Mouse (Mus musculus) lung, embryonic 16.5 days (tissue): ENCODE measurements around the gene Fam117a. TPM values are rescaled to one million over a fixed set of nuclear protein-coding genes. Genes with fewer than 3 reads are reported as not detected.
A peak's percentile ranks its signal among the peaks of the same experiment; 100 is the strongest.

Source experiments
- ATAC-seq: fragments of 200-750 bp; cut with Nextera tagmentation; 2 replicates; pipeline ENCODE4 v1.8.0; 2017; ENCODE audit warnings: low read depth, mild to moderate bottlenecking, moderate library complexity
- H3K27ac ChIP-seq: fragments of 300-500 bp; sonication (generic); 2 replicates; pipeline ENCODE4 v1.5.1; 2014; ENCODE audit warnings: mild to moderate bottlenecking, control low read depth, low read length
- H3K27me3 ChIP-seq: fragments of 300-500 bp; sonication (generic); 2 replicates; pipeline ENCODE4 v1.6.1; 2014; ENCODE audit warnings: low read depth, low read length, mixed read lengths; ENCODE audit not compliant: control insufficient read depth, insufficient read depth
- H3K36me3 ChIP-seq: fragments of 300-500 bp; sonication (generic); 2 replicates; pipeline ENCODE4 v1.6.1; 2014; ENCODE audit warnings: low read length; ENCODE audit not compliant: control insufficient read depth, insufficient read depth
- H3K4me1 ChIP-seq: fragments of 300-500 bp; sonication (generic); replicated peaks from 2 replicates; pipeline ENCODE4 v1.6.1; 2014; ENCODE audit warnings: low read length, mixed read lengths; ENCODE audit not compliant: control insufficient read depth, insufficient read depth
- H3K4me2 ChIP-seq: fragments of 300-500 bp; sonication (generic); 2 replicates; pipeline ENCODE4 v1.6.1; 2014; ENCODE audit warnings: low read depth, low read length, control low read depth
- H3K4me3 ChIP-seq: fragments of 300-500 bp; sonication (generic); 2 replicates; pipeline ENCODE4 v1.5.1; 2014; ENCODE audit warnings: mild to moderate bottlenecking, low read length, control low read depth
- H3K9ac ChIP-seq: fragments of 300-500 bp; sonication (generic); 2 replicates; pipeline ENCODE4 v1.6.1; 2014; ENCODE audit warnings: low read length, control low read depth
- H3K9me3 ChIP-seq: fragments of 300-500 bp; sonication (generic); 2 replicates; pipeline ENCODE4 v1.6.1; 2016; ENCODE audit warnings: low read length; ENCODE audit not compliant: control insufficient read depth
- WGBS: fragments of 180-500 bp; shearing (Covaris S2); extraction: QIAGEN DNeasy Blood & Tissue Kit; methylation state at CpG from one replicate; pipeline ENCODE4 v1.1.7; 2014; 5-methylcytosine and 5-hydroxymethylcytosine counted together
- polyA plus RNA-seq: library from polyadenylated mRNA; unstranded; fragments of >200 nt; fragmentation: Nextera tagmentation; extraction: Ambion mirVana; gene quantifications from 2 replicates; pipeline ENCODE4 v1.2.1, GENCODE M21; 2015

Gene Fam117a
- polyA plus RNA-seq, 1 experiment from 2014 or later = 15.7 TPM

- 46% methylated on average over 7 of the region's 7 CpGs for WGBS
- H3K27me3 ChIP-seq = no peaks in the 10 kb centered on the region
- H3K36me3 ChIP-seq = peaks cover 14% of the 10 kb centered on the region; the same call in 1 of the 2 replicates
- H3K9me3 ChIP-seq = no peaks in the 10 kb centered on the region
- no peak overlapping the region for H3K4me3 ChIP-seq
- no peak overlapping the region for H3K4me2 ChIP-seq
- ATAC-seq = no peak
- H3K27ac ChIP-seq = no peak overlapping the region
- no peaks in the 10 kb centered on the region for H3K4me1 ChIP-seq
- no peak overlapping the region for H3K9ac ChIP-seq
These were observed 55.4 kb downstream of the Fam117a start for GRCm38 (mm10) chr11:95392223-95392667.

DNA sequence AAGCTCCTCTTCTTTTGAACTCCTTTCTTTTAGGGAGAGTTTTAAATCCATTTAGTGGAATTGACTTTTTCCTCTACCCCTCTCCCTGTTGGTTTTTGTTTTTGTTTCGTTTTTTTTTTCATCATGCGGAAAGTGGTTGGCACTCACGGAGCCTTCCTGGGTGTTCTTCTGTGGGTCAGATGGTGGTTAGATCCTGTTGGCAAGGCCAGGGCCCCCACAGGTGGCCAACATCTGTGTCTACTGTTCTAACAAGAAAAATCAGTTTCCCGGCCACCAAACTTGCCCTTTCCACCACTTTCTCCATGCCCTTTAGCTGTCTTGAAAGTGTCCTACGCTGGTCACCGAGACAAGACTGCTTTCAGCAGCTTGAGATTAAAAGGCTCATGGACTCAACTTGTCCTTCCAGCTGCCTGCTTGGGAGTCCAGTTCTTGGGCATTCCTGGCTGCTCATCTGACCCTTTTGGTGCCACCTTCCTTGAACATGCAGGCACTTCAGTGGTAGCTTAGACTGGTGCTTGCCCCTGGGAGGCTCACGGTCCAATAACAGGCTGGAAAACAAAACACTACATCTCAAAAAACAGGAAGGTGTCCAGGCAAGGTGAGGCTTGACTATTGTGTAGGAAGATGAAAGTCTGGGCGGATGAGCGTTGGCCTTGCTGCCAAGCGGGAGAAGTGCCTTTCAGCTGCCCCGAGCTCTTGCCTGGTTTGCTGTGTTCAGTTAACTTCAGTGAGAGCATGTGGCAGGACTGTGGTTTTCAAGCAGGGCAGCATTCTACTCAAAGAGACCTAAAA is 56.1 kb downstream of the Fam117a start:
- ATAC-seq = no peak
- WGBS = 72% methylated on average over 11 of the region's 11 CpGs
- Histone ChIP-seq H3K9ac (no peak overlapping the region), H3K27me3 (no peaks in the 10 kb centered on the region), H3K4me3 (no peak overlapping the region), H3K9me3 (no peaks in the 10 kb centered on the region), H3K27ac (no peak overlapping the region), H3K36me3 (peaks cover 10% of the 10 kb centered on the region; the same call in 1 of the 2 replicates), H3K4me2 (no peak overlapping the region), H3K4me1 (no peaks in the 10 kb centered on the region)

DNA sequence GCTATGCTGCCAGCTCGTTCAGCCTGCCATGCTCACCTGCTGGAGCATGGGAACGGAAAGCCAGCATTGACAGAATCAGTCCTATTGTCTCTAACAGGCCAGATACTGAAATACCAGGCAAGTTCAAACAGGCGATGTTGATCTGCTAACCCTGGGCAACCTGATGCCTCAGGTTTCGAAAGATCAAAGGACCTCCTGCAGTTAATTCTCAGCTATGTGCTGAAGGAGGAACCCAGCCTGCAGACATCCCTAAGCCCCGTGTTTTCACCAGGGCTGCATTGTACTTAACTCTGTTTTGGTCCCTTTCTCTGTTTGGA is 56.6 kb downstream of the Fam117a start:
- H3K4me1 ChIP-seq = no peaks in the 10 kb centered on the region
- H3K36me3 ChIP-seq = peaks cover 8% of the 10 kb centered on the region; the same call in 1 of the 2 replicates
- no peaks in the 10 kb centered on the region for H3K27me3 ChIP-seq
- H3K4me2 ChIP-seq = no peak overlapping the region
- H3K9ac ChIP-seq = no peak overlapping the region
- H3K27ac ChIP-seq = no peak overlapping the region
- ATAC-seq = no peak
- WGBS = 24% methylated on average over 5 of the region's 5 CpGs
- no peaks in the 10 kb centered on the region for H3K9me3 ChIP-seq
- H3K4me3 ChIP-seq = no peak overlapping the region

DNA sequence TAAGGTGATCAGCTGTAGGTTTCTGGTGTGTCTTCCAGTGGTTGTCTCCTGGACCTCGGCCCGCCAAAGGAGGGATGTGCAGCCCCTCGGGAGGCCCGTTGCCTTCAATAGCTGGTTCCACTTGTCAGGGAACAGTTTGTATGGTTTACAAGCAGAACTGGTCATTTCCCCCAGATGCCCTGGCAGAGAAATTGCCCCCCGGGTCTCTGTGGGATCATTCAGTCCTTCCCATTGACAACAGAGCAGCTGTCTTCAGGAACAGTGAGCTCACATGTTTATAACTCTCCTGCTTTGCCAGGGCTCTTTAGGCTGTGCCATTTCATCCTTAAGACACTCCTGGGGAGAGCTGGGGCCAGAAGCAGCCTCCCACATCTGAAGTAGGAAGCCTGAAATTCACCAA is 57.3 kb downstream of the Fam117a start:
- 39% methylated on average over 5 of the region's 5 CpGs for WGBS
- no peak overlapping the region for H3K27ac ChIP-seq

GRCm38 (mm10) chr11:95396548-95396947 is 59.7 kb downstream of the Fam117a start:
- H3K27me3 ChIP-seq = no peaks in the 10 kb centered on the region
- H3K4me1 ChIP-seq = no peaks in the 10 kb centered on the region
- H3K4me3 ChIP-seq = no peak overlapping the region
- H3K4me2 ChIP-seq = no peak overlapping the region
- 33% methylated on average over 1 of the region's 1 CpGs for WGBS
- no peaks in the 10 kb centered on the region for H3K9me3 ChIP-seq
- no peak overlapping the region for H3K27ac ChIP-seq
- ATAC-seq = no peak
- H3K9ac ChIP-seq = no peak overlapping the region
- H3K36me3 ChIP-seq = no peaks in the 10 kb centered on the region

More for the DNA sequence above, 57.3 kb downstream of the Fam117a start:
- H3K9me3 ChIP-seq = no peaks in the 10 kb centered on the region
- ATAC-seq = no peak
- H3K9ac ChIP-seq = no peak overlapping the region
- no peak overlapping the region for H3K4me3 ChIP-seq
- no peaks in the 10 kb centered on the region for H3K27me3 ChIP-seq
- H3K4me1 ChIP-seq = no peaks in the 10 kb centered on the region
- H3K4me2 ChIP-seq = no peak overlapping the region
- peaks cover 6% of the 10 kb centered on the region; the same call in 1 of the 2 replicates for H3K36me3 ChIP-seq

DNA sequence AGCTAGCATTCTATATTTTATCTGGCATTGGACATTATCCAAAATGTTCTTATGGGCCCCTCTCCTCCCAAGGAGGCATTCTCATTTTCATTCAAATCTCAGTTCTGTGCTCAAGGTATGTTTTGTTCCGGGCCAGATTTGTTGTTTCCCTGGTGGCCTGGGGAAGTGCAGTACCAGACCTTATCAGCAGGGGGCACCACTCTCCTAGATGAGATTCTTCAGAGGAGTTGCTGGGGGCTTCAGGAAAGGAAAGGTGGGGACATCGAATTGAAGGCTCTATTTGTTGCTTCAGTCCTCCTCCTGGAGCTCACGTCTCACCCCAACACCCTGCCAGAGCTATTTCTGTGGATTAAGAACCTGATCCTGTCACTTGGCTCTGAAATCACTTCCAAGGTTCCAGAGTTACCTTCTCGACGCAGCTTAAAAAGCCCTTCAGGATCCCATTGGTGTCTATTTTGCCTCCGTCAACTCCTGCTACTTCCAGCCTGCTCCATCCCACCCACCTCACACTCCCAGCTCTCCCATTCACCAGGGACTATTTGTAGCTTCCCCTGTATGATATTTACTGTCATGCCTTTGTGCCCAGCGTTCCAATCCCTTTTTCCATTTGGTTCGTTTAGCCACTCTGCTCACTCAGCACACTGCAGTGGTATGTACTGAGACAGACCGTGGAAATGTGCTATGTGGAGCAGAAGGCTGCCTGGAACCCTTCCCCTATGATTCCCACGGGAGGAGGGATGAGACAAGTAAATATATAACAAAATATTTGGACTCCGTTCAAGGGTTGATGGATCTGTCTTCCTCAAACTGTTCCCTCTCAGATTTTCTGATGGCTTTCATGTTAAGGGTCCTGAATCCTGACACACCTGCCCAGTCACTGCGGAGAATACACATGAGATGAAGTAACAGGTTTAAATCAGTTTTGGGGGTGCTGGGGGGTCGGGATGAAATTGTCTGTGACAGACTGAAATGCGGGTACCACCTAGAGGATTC is 61.3 kb downstream of the Fam117a start:
- WGBS = 47% methylated on average over 14 of the region's 14 CpGs
- peak overlapping the region; percentile 38 for H3K9ac ChIP-seq
- H3K27me3 ChIP-seq = no peaks in the 10 kb centered on the region
- H3K36me3 ChIP-seq = no peaks in the 10 kb centered on the region
- no peak overlapping the region for H3K27ac ChIP-seq
- H3K4me2 ChIP-seq = peak overlapping the region; percentile 24; the same call in 1 of the 2 replicates
- H3K4me1 ChIP-seq = no peaks in the 10 kb centered on the region
- no peaks in the 10 kb centered on the region for H3K9me3 ChIP-seq
- H3K4me3 ChIP-seq = no peak overlapping the region
- no peak for ATAC-seq

GRCm38 (mm10) chr11:95399520-95400020 is 62.8 kb downstream of the Fam117a start:
- H3K27ac ChIP-seq = no peak overlapping the region
- 62% methylated on average over 13 of the region's 13 CpGs for WGBS
- no peaks in the 10 kb centered on the region for H3K36me3 ChIP-seq
- H3K4me2 ChIP-seq = no peak overlapping the region
- H3K4me1 ChIP-seq = peaks cover 4% of the 10 kb centered on the region; the same call in 1 of the 2 replicates
- ATAC-seq = no peak
- H3K27me3 ChIP-seq = no peaks in the 10 kb centered on the region
- no peaks in the 10 kb centered on the region for H3K9me3 ChIP-seq
- H3K4me3 ChIP-seq = no peak overlapping the region
- no peak overlapping the region for H3K9ac ChIP-seq

DNA sequence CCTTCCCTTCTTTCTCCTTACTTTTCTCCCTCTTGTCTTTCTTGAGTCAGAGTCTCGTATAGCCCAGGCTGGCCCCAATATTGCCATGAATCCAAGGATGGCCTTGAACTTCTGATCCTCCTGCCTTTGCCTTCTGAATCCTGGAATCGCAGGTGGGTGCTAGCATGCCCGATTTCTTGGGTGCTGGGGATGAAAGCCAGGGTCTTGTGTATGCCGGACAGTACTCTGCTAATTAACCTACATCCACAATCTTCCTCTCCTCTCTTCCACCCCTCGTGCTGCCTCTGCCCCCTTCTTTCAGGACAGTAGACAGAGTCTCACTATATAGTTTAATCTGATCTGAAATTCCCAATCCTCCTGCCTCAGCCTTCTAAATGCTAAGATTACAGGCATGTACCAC is 64.8 kb downstream of the Fam117a start:
- no peak for ATAC-seq
- no peak overlapping the region for H3K4me2 ChIP-seq
- H3K4me3 ChIP-seq = no peak overlapping the region
- H3K27me3 ChIP-seq = no peaks in the 10 kb centered on the region
- no peak overlapping the region for H3K9ac ChIP-seq
- no peaks in the 10 kb centered on the region for H3K9me3 ChIP-seq
- H3K27ac ChIP-seq = no peak overlapping the region
- whole genome bisulfite sequencing = 94% methylated on average over 5 of the region's 5 CpGs
- no peaks in the 10 kb centered on the region for H3K36me3 ChIP-seq
- peaks cover 4% of the 10 kb centered on the region; the same call in 1 of the 2 replicates for H3K4me1 ChIP-seq

DNA sequence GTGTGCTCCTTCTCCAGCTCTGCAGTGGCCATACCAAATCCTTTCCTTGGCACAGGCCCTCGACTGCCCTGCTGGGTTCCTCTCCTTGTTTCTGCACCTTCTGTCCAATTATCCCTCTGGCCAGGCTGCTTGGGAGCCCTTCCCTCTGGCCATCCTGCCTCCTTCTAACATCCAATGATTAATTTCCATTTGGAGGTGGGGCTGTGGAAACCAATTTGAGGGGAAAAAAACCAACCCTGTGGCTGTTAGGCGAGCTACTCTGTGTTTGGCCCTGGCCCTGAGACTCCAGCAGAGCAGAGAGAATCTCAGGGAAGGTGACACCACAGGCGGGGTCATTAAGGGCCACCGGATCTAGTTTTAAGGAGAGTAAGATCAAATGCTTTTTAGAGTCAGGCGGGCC is 65.4 kb downstream of the Fam117a start:
- no peak overlapping the region for H3K27ac ChIP-seq
- H3K4me2 ChIP-seq = no peak overlapping the region
- no peak overlapping the region for H3K4me3 ChIP-seq
- H3K9me3 ChIP-seq = no peaks in the 10 kb centered on the region
- H3K27me3 ChIP-seq = no peaks in the 10 kb centered on the region
- no peaks in the 10 kb centered on the region for H3K36me3 ChIP-seq
- 31% methylated on average over 5 of the region's 5 CpGs for WGBS
- peaks cover 4% of the 10 kb centered on the region; the same call in 1 of the 2 replicates for H3K4me1 ChIP-seq
- no peak for ATAC-seq
- no peak overlapping the region for H3K9ac ChIP-seq
